Mouse (Mus musculus) forebrain, embryonic 13.5 days (tissue): ENCODE measurements around the gene Tob1. TPM values are rescaled to one million over a fixed set of nuclear protein-coding genes. Genes with fewer than 3 reads are reported as not detected.

Source experiments
- ATAC-seq: fragments of 200-750 bp; cut with Nextera tagmentation; 2 replicates; pipeline ENCODE4 v1.8.0; 2017
- H3K27ac ChIP-seq: fragments of 300-500 bp; sonication (generic); 2 replicates; pipeline ENCODE4 v1.5.1; 2015; ENCODE audit warnings: inconsistent platforms, mild to moderate bottlenecking, moderate library complexity
- H3K27me3 ChIP-seq: fragments of 300-500 bp; sonication (generic); 2 replicates; pipeline ENCODE4 v1.6.1; 2015; ENCODE audit warnings: mild to moderate bottlenecking, inconsistent platforms
- H3K36me3 ChIP-seq: fragments of 300-500 bp; sonication (generic); 2 replicates; pipeline ENCODE4 v1.6.1; 2015; ENCODE audit warnings: mild to moderate bottlenecking, inconsistent platforms; ENCODE audit not compliant: poor library complexity, severe bottlenecking
- H3K4me1 ChIP-seq: fragments of 300-500 bp; sonication (generic); 2 replicates; pipeline ENCODE4 v1.6.1; 2015; ENCODE audit warnings: inconsistent platforms
- H3K4me2 ChIP-seq: fragments of 300-500 bp; sonication (generic); 2 replicates; pipeline ENCODE4 v1.6.1; 2015; ENCODE audit warnings: inconsistent platforms, mild to moderate bottlenecking, moderate library complexity
- H3K4me3 ChIP-seq: fragments of 300-500 bp; sonication (generic); 2 replicates; pipeline ENCODE4 v1.5.1; 2015; ENCODE audit warnings: mild to moderate bottlenecking, inconsistent platforms
- H3K9ac ChIP-seq: fragments of 300-500 bp; sonication (generic); 2 replicates; pipeline ENCODE4 v1.6.1; 2015; ENCODE audit warnings: mild to moderate bottlenecking, inconsistent platforms
- H3K9me3 ChIP-seq: fragments of 300-500 bp; sonication (generic); replicated peaks from 2 replicates; pipeline ENCODE4 v1.6.1; 2016; ENCODE audit warnings: inconsistent platforms
- WGBS: fragments of 180-500 bp; shearing (Covaris S2); methylation state at CpG from one replicate; pipeline ENCODE4 v1.1.7; 2015; 5-methylcytosine and 5-hydroxymethylcytosine counted together
- polyA plus RNA-seq: library from polyadenylated mRNA; unstranded; fragments of >200 nt; fragmentation: Nextera tagmentation; extraction: Ambion mirVana; gene quantifications from 2 replicates; pipeline ENCODE4 v1.2.1, GENCODE M21; 2015

The Tob1 gene
- polyA plus RNA-seq, 1 experiment from 2014 or later = 41.0 TPM

GRCm38 (mm10) chr11:94199771-94200170 is 11.5 kb upstream of the Tob1 start:
- H3K9me3 ChIP-seq = no peaks in the 10 kb centered on the region
- H3K4me2 ChIP-seq = no peak overlapping the region
- peaks cover 2% of the 10 kb centered on the region; the same call in 1 of the 2 replicates for H3K4me1 ChIP-seq
- ATAC-seq = no peak
- WGBS = 70% methylated on average over 2 of the region's 2 CpGs
- no peaks in the 10 kb centered on the region for H3K27me3 ChIP-seq
- H3K27ac ChIP-seq = no peak overlapping the region
- no peak overlapping the region for H3K4me3 ChIP-seq
- no peaks in the 10 kb centered on the region for H3K36me3 ChIP-seq
- H3K9ac ChIP-seq = no peak overlapping the region

- H3K4me1 ChIP-seq = no peaks in the 10 kb centered on the region
- no peak overlapping the region for H3K9ac ChIP-seq
- no peaks in the 10 kb centered on the region for H3K36me3 ChIP-seq
- ATAC-seq = no peak
- H3K9me3 ChIP-seq = no peaks in the 10 kb centered on the region
- H3K4me2 ChIP-seq = no peak overlapping the region
- no peaks in the 10 kb centered on the region for H3K27me3 ChIP-seq
- H3K4me3 ChIP-seq = no peak overlapping the region
- no peak overlapping the region for H3K27ac ChIP-seq
- WGBS = 83% methylated on average over 4 of the region's 4 CpGs
These were observed 10.8 kb upstream of the Tob1 start for GRCm38 (mm10) chr11:94200422-94200821.

GRCm38 (mm10) chr11:94202106-94202505 is 9.1 kb upstream of the Tob1 start:
- Histone ChIP-seq H3K4me1 (no peaks in the 10 kb centered on the region), H3K9ac (no peak overlapping the region), H3K4me2 (no peak overlapping the region), H3K27ac (no peak overlapping the region), H3K9me3 (no peaks in the 10 kb centered on the region), H3K36me3 (no peaks in the 10 kb centered on the region), H3K4me3 (no peak overlapping the region), H3K27me3 (no peaks in the 10 kb centered on the region)
- no peak for ATAC-seq
- 91% methylated on average over 5 of the region's 5 CpGs for WGBS

DNA sequence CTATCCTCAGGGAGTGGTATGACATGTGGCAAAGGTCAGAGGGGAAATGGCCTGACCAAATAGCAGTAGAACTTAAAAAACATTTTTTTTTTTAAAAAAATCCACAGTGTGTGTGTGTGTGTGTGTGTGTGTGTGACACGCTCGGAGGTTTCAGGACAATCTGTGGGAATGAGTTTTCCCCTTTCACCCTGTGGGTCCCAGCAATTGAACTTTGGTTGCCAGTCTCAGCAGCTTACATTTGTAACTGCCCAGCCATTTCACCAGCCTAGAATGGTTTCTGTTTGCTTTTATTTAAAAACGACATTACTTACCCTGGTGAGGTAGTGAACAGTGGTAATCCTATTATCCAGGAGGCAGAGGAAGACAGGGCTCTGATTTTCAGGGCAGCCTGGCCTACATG is 8.2 kb upstream of the Tob1 start:
- no peaks in the 10 kb centered on the region for H3K4me1 ChIP-seq
- ATAC-seq = no peak
- WGBS = 63% methylated on average over 3 of the region's 3 CpGs
- no peaks in the 10 kb centered on the region for H3K36me3 ChIP-seq
- H3K27ac ChIP-seq = no peak overlapping the region
- H3K4me2 ChIP-seq = no peak overlapping the region
- H3K4me3 ChIP-seq = no peak overlapping the region
- no peak overlapping the region for H3K9ac ChIP-seq
- H3K27me3 ChIP-seq = no peaks in the 10 kb centered on the region
- H3K9me3 ChIP-seq = no peaks in the 10 kb centered on the region

DNA sequence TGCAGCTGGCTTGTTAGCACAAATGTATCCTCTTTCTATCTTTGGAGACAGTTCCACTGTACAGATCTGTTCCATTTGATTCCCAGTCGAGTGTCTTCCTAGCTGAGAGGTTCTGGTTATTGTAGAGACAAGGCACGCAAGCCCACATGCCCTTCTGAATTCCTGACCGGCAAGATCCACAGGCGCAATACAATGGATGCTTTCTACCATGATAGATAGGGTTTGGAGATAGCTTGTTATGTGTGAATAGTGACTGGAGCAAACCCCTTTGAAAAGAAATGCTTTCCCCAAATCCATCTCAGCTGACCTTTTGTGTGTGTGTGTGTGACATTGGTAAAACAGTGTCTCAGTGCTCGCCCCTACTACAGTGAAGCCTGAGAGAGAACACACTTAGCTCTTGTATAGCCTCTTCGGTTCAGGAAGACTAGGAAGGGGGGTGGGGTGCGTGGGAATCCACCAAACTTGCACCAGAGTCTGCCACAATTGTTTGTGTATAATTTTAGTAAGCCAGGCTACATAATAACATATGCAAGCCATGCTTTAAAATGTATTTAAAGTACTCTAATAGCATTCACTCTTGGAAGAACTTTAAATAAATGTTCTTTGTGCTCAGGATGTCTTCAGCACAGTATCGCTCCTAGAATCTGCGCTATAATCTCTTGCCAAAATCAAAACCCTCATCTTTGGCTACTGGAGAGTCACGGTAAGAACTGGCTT is 4.7 kb upstream of the Tob1 start:
- no peak for ATAC-seq
- no peaks in the 10 kb centered on the region for H3K36me3 ChIP-seq
- WGBS = 47% methylated on average over 10 of the region's 10 CpGs
- no peak overlapping the region for H3K4me2 ChIP-seq
- H3K9me3 ChIP-seq = no peaks in the 10 kb centered on the region
- H3K4me3 ChIP-seq = no peak overlapping the region
- H3K27ac ChIP-seq = no peak overlapping the region
- no peak overlapping the region for H3K9ac ChIP-seq
- H3K27me3 ChIP-seq = no peaks in the 10 kb centered on the region
- H3K4me1 ChIP-seq = 0 out of 2 replicates have a peak, but pooled peaks cover 3% of the 10 kb centered on the region

- Histone ChIP-seq H3K36me3 (peaks cover 6% of the 10 kb centered on the region), H3K9ac (no peak overlapping the region), H3K27ac (peak overlapping the region; percentile 97; the same call in 1 of the 2 replicates), H3K4me1 (peaks cover 14% of the 10 kb centered on the region), H3K27me3 (no peaks in the 10 kb centered on the region), H3K4me3 (no peak overlapping the region; the same call in 1 of the 2 replicates), H3K4me2 (peak overlapping the region; percentile 95; the same call in 1 of the 2 replicates), H3K9me3 (no peaks in the 10 kb centered on the region)
- WGBS = 52% methylated on average over 8 of the region's 8 CpGs
- ATAC-seq = no peak
These were observed 2.2 kb upstream of the Tob1 start for GRCm38 (mm10) chr11:94208811-94209675.

DNA sequence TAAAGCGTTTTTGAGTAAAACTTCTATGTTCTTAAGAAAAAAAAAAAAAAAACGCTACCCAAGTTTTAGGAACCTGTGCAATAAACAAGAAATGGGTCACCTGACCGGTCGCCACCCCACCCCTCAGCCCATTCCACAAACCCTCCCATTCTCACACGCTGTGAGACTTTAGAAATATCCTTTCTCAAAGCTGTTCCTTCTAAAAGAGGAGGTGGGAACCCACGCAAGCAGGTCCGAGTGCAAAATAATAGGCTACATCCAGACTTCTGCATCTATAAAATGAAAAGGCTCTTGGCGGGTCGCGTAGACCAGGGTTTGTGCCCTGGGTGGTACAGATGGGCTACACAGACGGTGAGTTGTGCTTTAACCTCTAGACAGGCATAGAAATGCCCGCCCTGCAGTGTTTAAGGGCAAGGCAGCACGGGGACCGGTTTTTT is 1.5 kb upstream of the Tob1 start:
- Histone ChIP-seq H3K9me3 (no peaks in the 10 kb centered on the region), H3K4me1 (peaks cover 21% of the 10 kb centered on the region), H3K27me3 (no peaks in the 10 kb centered on the region), H3K4me3 (peak overlapping the region; percentile 54), H3K36me3 (peaks cover 12% of the 10 kb centered on the region), H3K4me2 (peak overlapping the region; percentile 95), H3K27ac (peak overlapping the region; percentile 97), H3K9ac (peak overlapping the region; percentile 70)
- no peak for ATAC-seq
- 1% methylated on average over 14 of the region's 14 CpGs for WGBS

GRCm38 (mm10) chr11:94210191-94211086 is 815 bp upstream of the Tob1 start:
- peak overlapping the region; percentile 95 for H3K4me2 ChIP-seq
- no peaks in the 10 kb centered on the region for H3K27me3 ChIP-seq
- WGBS = under 1% methylated on average over 47 of the region's 56 CpGs
- ATAC-seq = peak; percentile 80
- H3K4me1 ChIP-seq = peaks cover 22% of the 10 kb centered on the region
- peaks cover 12% of the 10 kb centered on the region for H3K36me3 ChIP-seq
- H3K9ac ChIP-seq = peak overlapping the region; percentile 71
- peak overlapping the region; percentile 54 for H3K4me3 ChIP-seq
- H3K27ac ChIP-seq = peak overlapping the region; percentile 98
- H3K9me3 ChIP-seq = no peaks in the 10 kb centered on the region

DNA sequence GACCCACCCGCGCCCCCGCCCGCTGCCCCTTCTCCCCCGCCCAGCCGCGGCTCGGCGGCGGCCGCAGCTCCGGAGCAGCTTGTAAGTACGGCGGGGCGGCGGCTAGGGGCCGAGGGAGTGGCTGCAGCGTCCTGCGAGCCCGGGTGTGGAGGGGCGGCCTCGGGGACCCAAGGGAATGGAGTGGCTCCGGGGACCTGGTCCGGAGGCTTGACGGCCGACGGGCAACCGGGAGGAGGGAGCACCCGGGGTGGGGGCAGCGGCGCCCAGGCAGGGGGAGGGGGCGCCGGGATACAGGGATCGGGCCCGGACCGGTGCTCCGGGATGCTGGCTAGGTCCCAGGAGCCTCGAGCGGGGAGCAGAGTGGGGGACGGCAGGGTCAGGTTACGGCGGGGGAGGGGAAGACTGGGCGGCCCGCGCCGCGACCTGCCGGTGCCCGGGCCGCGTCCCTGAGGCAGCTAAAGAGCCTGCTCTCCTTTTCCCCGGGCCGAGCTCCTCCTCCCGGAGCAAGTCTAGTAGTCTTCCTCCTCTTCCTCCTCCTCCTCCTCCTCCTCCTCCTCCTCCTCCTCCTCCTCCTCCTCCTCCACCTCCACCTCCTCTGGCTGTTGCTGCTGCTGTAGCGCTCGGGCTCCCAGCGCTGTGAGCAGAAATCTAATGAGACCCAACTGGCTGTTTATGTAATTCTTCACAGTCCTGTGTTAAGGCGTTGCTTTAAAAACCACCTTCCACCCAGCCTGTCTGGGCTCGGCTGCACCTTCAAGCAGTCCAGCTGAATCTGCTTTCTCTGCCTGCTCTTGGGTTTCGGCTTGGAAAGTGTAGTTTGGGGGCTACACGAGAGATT is 616 bp downstream of the Tob1 start:
- WGBS = under 1% methylated on average over 35 of the region's 61 CpGs
- peak; percentile 22 for ATAC-seq
- Histone ChIP-seq H3K27me3 (no peaks in the 10 kb centered on the region), H3K4me2 (peak overlapping the region; percentile 79), H3K27ac (peak overlapping the region; percentile 96), H3K9ac (peak overlapping the region; percentile 92), H3K36me3 (peaks cover 12% of the 10 kb centered on the region), H3K4me1 (peaks cover 30% of the 10 kb centered on the region), H3K4me3 (peak overlapping the region; percentile 72), H3K9me3 (no peaks in the 10 kb centered on the region)

DNA sequence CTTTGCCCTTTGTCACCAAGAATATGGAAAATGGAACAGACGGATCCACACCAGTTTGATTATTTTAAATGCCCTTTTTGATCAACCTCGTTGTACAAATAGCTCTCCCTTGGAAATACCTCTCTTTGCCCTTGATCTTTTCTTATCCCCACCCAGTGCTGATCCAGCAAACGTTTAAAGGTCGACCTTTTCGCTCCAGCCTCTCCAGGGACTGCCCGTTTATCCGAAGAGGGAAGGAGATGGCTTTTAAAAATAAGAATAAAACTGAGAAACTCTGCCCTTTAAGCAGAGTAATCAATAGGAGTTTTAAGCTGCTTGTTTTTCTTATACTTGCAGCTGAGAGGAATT is 1.2 kb downstream of the Tob1 start:
- H3K9me3 ChIP-seq = no peaks in the 10 kb centered on the region
- peaks cover 30% of the 10 kb centered on the region for H3K4me1 ChIP-seq
- 0% methylated on average over 7 of the region's 7 CpGs for WGBS
- peaks cover 12% of the 10 kb centered on the region for H3K36me3 ChIP-seq
- peak overlapping the region; percentile 92 for H3K9ac ChIP-seq
- H3K27ac ChIP-seq = peak overlapping the region; percentile 96
- peak overlapping the region; percentile 72 for H3K4me3 ChIP-seq
- peak overlapping the region; percentile 79 for H3K4me2 ChIP-seq
- H3K27me3 ChIP-seq = no peaks in the 10 kb centered on the region
- ATAC-seq = no peak

GRCm38 (mm10) chr11:94212997-94213396 is 1.7 kb downstream of the Tob1 start:
- Histone ChIP-seq H3K9me3 (no peaks in the 10 kb centered on the region), H3K4me3 (peak overlapping the region; percentile 72), H3K4me1 (peaks cover 30% of the 10 kb centered on the region), H3K9ac (peak overlapping the region; percentile 92), H3K27me3 (no peaks in the 10 kb centered on the region), H3K27ac (no peak overlapping the region), H3K36me3 (peaks cover 12% of the 10 kb centered on the region), H3K4me2 (peak overlapping the region; percentile 79)
- 60% methylated on average over 4 of the region's 4 CpGs for WGBS
- no peak for ATAC-seq
